Mouse (Mus musculus): ENCODE data around the gene Lrrc49. TPM values are rescaled to one million over a fixed set of nuclear protein-coding genes. Genes with fewer than 3 reads are reported as not detected.

The Lrrc49 gene
- total RNA-seq, 2 experiments from 2014 or later, result 82.9 to 88.3 TPM

Other genes with a start within 250 kb of the Lrrc49 start
- gene Thsd4, start 166.1 kb downstream of the Lrrc49 start, total RNA-seq (2021), result 1 to 10 TPM; 4.7 to 6.2 TPM
- 10 to 100 TPM; 36.5 to 36.7 TPM for gene Larp6, start 24.8 kb upstream of the Lrrc49 start, total RNA-seq (2021)
- gene Uaca, start 106.4 kb upstream of the Lrrc49 start, total RNA-seq (2021), result 1 to 10 TPM; 8.6 to 9.2 TPM